Mouse (Mus musculus) spleen, adult 2 months (tissue): ENCODE data around the gene Rffl. TPM values are rescaled to one million over a fixed set of nuclear protein-coding genes. Genes with fewer than 3 reads are reported as not detected.

Experiments used
- DNase-seq, 2 experiments: peaks; one replicate each; pipeline versions ENCODE4 v3.0.0 to v3.0.0-alpha.2; 2012 to 2021; ENCODE audit warnings: low spot score in 2 of 2, low read depth in 1 of 2
- H3K27ac ChIP-seq: fragments of 200-500 bp; 2 replicates; pipeline ENCODE4 v1.5.1; 2012; ENCODE audit warnings: low read length, inconsistent platforms; ENCODE audit not compliant: insufficient read depth
- H3K27me3 ChIP-seq: fragments of 200-500 bp; 2 replicates; pipeline ENCODE4 v1.6.1; 2012; ENCODE audit warnings: mild to moderate bottlenecking, moderate library complexity, low read length, inconsistent platforms; ENCODE audit not compliant: control insufficient read depth, insufficient read depth
- H3K36me3 ChIP-seq: fragments of 200-500 bp; 2 replicates; pipeline ENCODE4 v1.6.1; 2012; ENCODE audit warnings: mild to moderate bottlenecking, low read length, inconsistent platforms; ENCODE audit not compliant: control insufficient read depth, insufficient read depth
- H3K4me1 ChIP-seq: fragments of 200-500 bp; 2 replicates; pipeline ENCODE4 v1.6.1; 2011; ENCODE audit warnings: inconsistent platforms; ENCODE audit not compliant: control insufficient read depth, insufficient read depth, insufficient read length
- H3K4me3 ChIP-seq: fragments of 200-500 bp; 2 replicates; pipeline ENCODE4 v1.5.1; 2011; ENCODE audit warnings: mild to moderate bottlenecking, inconsistent platforms; ENCODE audit not compliant: insufficient read depth, insufficient read length; ENCODE audit errors: extremely low read depth
- CTCF ChIP-seq: fragments of 200-500 bp; IDR thresholded peaks from 2 replicates; pipeline ENCODE4 v1.5.1; 2011; ENCODE audit warnings: mild to moderate bottlenecking, inconsistent platforms; ENCODE audit not compliant: insufficient read depth, insufficient read length, insufficient replicate concordance; ENCODE audit errors: extremely low read depth
- POLR2A ChIP-seq: fragments of 200-500 bp; IDR thresholded peaks from 2 replicates; pipeline ENCODE4 v1.6.1; 2011; ENCODE audit warnings: low read depth, low read length, inconsistent platforms
- WGBS: fragments of 180-500 bp; shearing (Covaris S2); methylation state at CpG from one replicate; pipeline ENCODE4 v1.1.7; 2018; 5-methylcytosine and 5-hydroxymethylcytosine counted together
- polyA plus RNA-seq: library from polyadenylated mRNA; depleted of rRNA; stranded (reverse); fragments of >200 nt; gene quantifications from 2 replicates; pipeline ENCODE4 v1.2.3, GENCODE M21; 2012

Rffl gene
- polyA plus RNA-seq, 1 experiment = 13.3 TPM

DNA sequence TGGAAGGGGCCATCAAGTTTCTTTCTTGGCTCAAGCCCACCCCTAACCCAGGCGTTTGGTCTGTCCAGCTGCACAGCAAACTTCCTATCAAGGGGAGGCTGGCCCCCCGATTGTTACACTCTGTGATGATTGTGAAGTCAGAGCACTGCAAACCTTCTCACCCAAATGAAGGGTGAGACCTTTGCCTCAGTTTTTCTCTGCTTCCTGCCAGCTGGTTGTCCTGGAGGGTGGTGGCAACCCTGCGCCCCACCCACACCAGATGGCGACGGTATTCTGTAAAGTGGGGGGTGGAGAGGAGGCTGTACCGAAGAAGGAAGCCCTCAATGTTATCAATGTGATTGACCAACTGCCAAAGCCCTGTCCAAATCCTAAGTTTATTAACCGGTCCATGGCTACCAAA, 20.9 kb upstream of the Rffl start, which contains the start of gene Fndc8:
Gene Fndc8 (plus strand): TSS at position 189 of the 400 bp plus-strand sequence.
- Histone ChIP-seq H3K27ac (no peak within 1 kb of the TSS), H3K4me3 (no peak within 1 kb of the TSS), H3K36me3 (no peaks in the 10 kb centered on the region), H3K27me3 (no peaks in the 10 kb centered on the region), H3K4me1 (no peaks in the 10 kb centered on the region; the same call in 1 of the 2 replicates)
- TF ChIP-seq CTCF (no peak), POLR2A (no peak)
- DNase-seq = no peak
- 48% methylated on average over 7 of the region's 7 CpGs for WGBS

DNA sequence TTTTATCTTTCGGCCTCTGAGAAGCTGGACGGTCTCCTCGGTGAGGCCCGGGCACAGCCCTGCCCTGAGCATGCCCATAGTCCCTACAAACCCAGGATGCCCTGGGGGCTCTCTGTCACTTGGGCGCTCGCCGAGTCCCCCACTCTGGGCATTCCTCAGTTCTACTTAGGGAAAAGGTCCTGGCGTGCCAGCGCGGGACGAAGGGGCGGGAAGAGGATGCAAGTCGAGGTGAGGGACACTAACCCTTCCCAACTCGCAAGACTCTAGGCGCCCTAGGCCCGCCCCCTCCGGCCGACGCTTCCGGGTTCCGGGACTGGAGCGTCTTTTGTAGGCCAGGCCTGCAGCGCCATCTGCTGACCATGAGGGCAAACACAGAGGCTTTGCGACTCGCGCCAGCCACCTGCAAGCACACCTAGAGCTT, 19.3 kb upstream of the Rffl start, which contains the start of gene Rad51d:
Gene Rad51d (minus strand): TSS at position 273 of the 421 bp plus-strand sequence.
- Histone ChIP-seq H3K36me3 (no peaks in the 10 kb centered on the region), H3K4me1 (no peaks in the 10 kb centered on the region; the same call in 1 of the 2 replicates), H3K4me3 (peak within 1 kb of the TSS; percentile 87), H3K27me3 (no peaks in the 10 kb centered on the region), H3K27ac (peak within 1 kb of the TSS; percentile 71)
- TF ChIP-seq POLR2A (peak; percentile 73), CTCF (peak; percentile 97)
- DNase-seq = peak; percentile 81 to 92
- WGBS = under 1% methylated on average over 26 of the region's 26 CpGs

- WGBS = 2% methylated on average over 31 of the region's 31 CpGs
- no peak for DNase-seq
Measured at GRCm38 (mm10) chr11:82889524-82890341, 18.7 kb upstream of the Rffl start.

DNA sequence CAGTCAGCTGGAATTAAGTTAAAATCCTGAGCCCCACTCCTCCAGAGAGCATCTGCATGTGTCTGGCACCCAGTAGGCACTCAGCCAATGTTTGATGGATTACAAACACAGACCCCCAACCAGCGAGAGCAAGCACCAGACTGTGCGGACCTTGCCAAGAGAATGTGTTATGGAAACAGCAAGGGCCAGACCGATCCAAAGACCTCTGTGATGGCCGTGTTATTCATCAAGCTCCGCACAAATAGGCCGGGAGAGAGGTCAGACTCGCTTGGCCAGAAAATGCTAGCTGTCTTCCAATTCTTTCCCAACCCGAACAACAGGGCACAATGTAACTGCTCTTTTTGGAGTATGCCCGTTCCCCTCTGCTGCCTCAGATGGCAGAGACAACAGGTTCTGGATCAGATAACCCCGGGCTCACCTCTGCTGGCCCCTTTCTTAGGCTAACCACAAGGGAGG, 17.5 kb upstream of the Rffl start:
- H3K27me3 ChIP-seq = no peaks in the 10 kb centered on the region
- no peak overlapping the region for H3K27ac ChIP-seq
- H3K4me3 ChIP-seq = no peak overlapping the region
- H3K4me1 ChIP-seq = no peaks in the 10 kb centered on the region; the same call in 1 of the 2 replicates
- TF ChIP-seq POLR2A (no peak), CTCF (no peak)
- no peaks in the 10 kb centered on the region for H3K36me3 ChIP-seq
- no peak for DNase-seq
- WGBS = 84% methylated on average over 10 of the region's 10 CpGs

More at GRCm38 (mm10) chr11:82889524-82890341, 18.7 kb upstream of the Rffl start:
- H3K27me3 ChIP-seq = no peaks in the 10 kb centered on the region
- H3K4me3 ChIP-seq = peak overlapping the region; percentile 87
- no peak for TF ChIP-seq CTCF
- TF ChIP-seq POLR2A = no peak
- no peaks in the 10 kb centered on the region for H3K36me3 ChIP-seq
- no peaks in the 10 kb centered on the region; the same call in 1 of the 2 replicates for H3K4me1 ChIP-seq
- H3K27ac ChIP-seq = peak overlapping the region; percentile 71

DNA sequence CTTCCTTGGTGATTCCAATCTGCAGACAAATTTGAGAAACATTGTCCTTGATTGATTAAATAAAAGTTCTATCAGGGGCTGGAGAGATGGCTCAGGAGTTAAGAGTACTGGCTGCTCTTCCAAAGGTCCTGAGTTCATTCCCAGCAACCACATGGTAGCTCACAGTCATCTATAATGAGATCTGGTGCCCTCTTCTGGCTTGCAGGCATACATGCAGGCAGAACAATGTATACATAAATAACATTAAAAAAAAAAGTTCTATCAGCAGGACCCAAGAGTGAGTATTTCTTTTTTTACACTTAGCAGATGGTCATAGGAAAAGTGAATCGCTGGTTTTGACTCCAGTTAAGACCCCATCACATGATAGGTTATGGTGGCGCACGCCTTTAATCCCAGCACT, 15.5 kb upstream of the Rffl start:
- no peak for DNase-seq

DNA sequence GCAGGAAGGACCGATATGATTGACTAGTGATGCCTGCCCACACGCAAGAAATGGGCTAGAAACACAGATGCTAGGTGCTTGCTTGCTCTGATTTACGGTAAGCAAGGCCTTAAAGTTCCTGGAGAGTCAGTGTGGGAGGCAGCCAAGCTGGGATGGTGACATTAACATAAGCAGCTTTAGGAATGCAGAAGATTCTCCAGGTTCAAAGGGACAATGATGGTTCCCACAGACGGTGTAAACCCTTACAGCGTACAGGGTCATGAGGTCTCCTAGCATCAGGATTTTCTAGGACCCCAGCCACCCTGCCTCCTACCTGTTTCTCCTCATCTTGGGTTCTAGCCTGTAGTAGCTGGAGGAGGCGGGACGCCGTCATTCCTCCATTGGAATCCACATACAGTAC, 12.2 kb upstream of the Rffl start:
- 96% methylated on average over 8 of the region's 8 CpGs for WGBS

More for the DNA sequence above, 15.5 kb upstream of the Rffl start:
- Histone ChIP-seq H3K27me3 (no peaks in the 10 kb centered on the region), H3K27ac (no peak overlapping the region), H3K4me3 (no peak overlapping the region), H3K4me1 (no peaks in the 10 kb centered on the region; the same call in 1 of the 2 replicates), H3K36me3 (peaks cover 13% of the 10 kb centered on the region)
- 92% methylated on average over 3 of the region's 3 CpGs for WGBS
- TF ChIP-seq CTCF (no peak), POLR2A (no peak)

GRCm38 (mm10) chr11:82877726-82878344, 6.8 kb upstream of the Rffl start:
- TF ChIP-seq CTCF (no peak), POLR2A (no peak)
- no peaks in the 10 kb centered on the region for H3K27me3 ChIP-seq
- WGBS = 87% methylated on average over 7 of the region's 7 CpGs
- no peak overlapping the region for H3K27ac ChIP-seq
- no peak for DNase-seq
- no peak overlapping the region for H3K4me3 ChIP-seq
- H3K4me1 ChIP-seq = no peaks in the 10 kb centered on the region
- H3K36me3 ChIP-seq = peaks cover 15% of the 10 kb centered on the region

More for the DNA sequence above, 12.2 kb upstream of the Rffl start:
- Histone ChIP-seq H3K27me3 (no peaks in the 10 kb centered on the region), H3K4me1 (no peaks in the 10 kb centered on the region), H3K4me3 (no peak overlapping the region), H3K27ac (no peak overlapping the region), H3K36me3 (peaks cover 21% of the 10 kb centered on the region)
- TF ChIP-seq POLR2A (no peak), CTCF (no peak)
- DNase-seq = no peak
